Mouse (Mus musculus): ENCODE data around the gene Ccdc91.
A peak's percentile ranks its signal among the peaks of the same experiment; 100 is the strongest.

Ccdc91 gene

DNA sequence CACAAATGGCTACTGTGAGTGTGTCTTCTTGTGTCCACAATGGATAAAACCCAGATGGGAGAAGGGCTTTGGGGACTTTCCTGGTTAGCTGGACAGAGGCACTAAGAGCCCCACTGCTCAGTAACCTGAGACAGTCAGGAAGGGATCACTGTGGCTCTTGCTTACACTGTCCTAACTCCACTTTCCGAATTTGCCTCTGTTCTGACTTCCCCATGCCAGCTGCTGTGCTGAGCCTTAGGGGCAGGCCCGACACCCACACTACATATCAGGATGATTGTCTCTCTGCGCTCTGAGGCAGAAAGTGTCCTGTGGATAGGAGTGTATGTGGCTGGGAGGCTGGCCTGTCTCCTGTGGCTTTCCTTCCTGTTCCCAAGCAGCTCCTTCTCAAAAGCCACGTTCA lies 97.5 kb downstream of the Ccdc91 start:
- DNase-seq (ENCODE audit: low spot score): no peak

DNA sequence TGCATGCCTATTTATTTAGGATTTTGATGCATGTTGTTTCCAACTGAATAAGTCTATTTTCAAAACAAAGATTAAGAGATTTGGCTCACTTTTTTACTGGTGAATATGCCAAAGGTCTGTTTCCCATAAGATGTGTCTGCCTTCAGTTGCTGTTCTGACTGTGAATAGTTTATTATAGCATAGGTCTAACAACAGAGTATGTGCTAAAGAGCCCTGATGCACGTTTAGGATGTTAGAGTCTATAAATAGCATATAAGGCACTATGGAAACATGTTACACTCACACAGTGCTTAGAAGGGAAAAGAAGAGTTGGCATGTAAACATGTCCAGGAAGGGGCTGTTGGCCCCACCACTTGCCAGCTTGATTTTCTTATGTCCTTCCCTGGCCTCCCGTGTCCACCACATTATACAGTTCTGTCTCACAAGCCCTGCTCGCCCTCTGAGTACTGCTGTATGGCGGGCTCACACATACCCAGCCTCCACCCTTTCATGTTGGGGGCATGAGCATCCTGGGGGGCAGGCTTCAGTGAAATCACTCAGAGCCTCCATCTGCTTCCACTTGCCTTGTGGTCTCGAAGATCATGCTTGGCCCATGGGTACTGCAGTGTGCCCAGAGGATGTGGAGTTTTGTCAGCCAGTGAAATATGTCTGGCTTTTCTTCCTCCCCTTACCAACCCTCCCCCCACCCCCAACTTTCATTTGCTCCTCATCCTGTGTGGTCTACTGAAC lies 99.0 kb downstream of the Ccdc91 start:
- DNase-seq (ENCODE audit: low spot score): no peak

DNA sequence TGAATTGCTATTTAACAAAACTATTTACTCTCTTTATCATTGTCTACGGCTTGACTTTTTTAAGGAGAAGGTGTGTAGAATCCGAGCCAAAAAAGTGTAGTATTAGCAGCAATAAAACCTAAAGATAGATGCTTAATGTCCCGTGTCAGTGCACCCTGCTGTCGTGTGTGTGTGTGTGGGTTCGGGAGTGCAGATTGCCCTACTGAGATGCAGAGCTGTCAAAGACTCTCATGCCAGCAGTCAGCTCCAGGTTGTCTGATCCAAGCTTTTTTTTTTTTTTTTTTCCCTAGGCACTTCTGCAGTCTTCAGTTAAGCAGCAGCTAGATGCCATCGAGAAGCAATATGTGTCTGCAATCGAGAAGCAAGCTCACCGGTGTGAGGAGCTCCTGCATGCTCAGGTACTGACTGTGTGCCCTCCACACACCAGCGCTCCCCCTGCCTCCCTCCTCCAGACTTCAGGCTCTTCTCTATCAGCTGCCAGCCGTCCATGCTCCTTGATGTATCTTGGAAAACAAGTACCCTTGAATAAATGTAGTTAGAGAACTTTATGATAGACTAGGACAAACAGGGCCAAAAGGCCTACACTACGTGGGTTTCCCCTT lies 99.7 kb downstream of the Ccdc91 start:
- no peak for DNase-seq (ENCODE audit: low spot score)

DNA sequence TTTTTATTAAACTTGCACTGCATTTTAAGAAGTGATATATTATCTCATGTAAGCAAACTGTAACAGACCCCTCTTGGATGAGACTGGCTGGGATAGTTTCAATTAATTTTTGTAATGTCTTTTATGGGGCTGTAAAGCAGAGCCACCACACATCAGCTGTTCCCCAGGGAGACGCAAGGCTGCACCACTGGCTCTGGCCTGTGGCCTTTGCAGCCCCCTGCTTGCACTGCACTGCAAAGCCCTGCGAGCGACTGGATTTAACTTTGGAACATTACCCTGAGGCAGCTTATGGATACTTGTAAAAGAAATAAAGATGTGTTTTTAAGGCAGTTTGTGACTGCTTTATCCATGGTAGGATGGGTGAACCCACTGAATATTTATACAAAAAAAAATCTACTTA lies 112.0 kb downstream of the Ccdc91 start:
- no peak for DNase-seq (ENCODE audit: low spot score)

DNA sequence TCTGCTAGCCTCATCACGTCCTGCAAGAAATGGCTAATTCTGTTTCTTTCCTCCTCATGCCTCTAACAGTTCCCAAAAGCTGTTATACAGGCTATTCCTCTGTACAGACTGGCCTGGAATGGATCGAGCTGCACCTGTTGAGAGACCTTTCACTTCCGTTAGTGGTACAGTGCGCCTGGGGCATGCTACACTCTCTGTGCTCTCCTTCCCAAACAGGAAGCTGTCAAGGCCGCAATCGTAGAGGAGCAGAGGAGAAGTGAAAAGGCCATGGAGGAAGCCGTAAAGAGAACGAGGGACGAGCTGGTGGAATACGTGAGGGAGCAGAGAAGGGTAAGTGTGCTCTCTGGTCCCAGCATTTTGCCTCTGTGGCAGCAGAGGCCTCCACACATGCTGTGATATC lies 131.0 kb downstream of the Ccdc91 start:
- no peak for DNase-seq (ENCODE audit: low spot score)

DNA sequence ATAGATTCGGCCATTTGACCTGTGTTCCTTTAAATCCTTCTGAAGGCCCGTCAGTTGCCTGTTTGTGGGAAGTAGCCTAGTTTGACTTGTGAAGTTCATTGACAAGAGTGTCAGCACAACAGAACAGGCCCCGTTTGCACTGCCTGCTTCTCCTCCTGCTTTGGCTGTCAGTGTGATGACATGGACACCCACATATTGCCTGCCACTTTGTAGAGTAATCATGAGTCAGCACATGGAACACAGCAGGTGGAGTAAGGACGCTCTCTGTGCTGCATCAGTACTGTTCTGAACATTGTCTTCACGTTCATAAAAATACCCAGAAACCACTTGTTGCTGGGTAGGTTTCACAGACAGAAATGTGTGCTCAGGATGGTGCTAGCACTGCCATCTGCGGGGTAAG lies 132.0 kb downstream of the Ccdc91 start:
- DNase-seq (ENCODE audit: low spot score): peak; percentile 24

DNA sequence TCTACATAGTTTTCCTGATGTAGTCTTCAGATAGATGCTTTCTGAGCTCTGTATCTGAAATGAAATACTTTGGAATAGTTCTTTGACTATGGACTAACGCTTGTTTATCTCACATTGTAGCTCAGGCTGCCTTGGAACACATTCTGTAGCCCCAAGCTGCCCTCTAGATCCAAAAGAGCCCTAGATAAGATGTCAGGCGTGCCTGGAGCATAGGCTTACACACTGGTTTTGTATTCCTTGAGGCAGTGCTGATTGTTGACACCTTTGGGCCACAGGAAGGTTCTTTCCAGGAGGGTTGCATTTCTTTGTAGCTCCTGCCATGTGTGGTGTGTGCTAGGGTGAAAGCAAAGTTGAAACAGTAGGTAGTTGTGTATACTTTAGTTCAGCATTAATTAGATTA lies 139.7 kb downstream of the Ccdc91 start:
- DNase-seq (ENCODE audit: low spot score): no peak

DNA sequence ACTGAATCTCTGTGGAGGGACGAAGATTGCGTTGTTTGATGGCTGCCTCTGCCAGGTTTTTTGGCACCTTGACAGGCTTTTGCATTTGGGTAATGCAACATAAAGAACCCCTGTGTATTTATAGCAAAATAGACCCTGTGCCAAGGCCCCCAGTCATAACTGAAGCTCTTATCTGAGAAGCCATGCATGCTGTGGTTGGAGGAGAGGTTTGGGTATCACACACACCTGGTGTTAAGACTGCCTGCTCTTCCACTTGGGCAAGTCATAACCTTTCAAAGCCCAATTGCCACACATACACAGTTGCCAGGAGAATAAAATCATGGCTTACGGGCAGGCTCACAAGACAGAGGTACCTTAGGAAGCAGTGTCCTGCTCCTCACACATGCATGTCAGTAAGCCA lies 147.5 kb downstream of the Ccdc91 start:
- no peak for DNase-seq (ENCODE audit: low spot score)

DNA sequence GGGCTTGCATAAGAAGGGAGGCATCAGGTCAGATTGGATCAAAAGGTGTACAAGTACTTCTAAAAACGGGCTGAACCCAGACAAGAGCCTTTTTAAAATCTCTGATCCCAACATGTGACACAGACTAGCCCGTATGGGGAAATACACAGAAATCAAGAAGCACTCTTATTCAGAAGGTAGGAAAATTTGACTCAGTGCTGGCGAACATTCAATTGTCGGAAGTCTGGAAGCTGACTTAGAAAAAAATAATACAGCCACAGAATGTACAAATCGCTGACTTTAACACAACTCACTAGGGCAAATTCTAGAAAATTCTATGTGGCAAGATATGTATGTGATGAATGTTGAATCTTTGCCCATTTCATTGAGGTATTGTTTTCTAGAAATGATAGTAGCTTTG lies 160.8 kb downstream of the Ccdc91 start:
- no peak for DNase-seq (ENCODE audit: low spot score)

DNA sequence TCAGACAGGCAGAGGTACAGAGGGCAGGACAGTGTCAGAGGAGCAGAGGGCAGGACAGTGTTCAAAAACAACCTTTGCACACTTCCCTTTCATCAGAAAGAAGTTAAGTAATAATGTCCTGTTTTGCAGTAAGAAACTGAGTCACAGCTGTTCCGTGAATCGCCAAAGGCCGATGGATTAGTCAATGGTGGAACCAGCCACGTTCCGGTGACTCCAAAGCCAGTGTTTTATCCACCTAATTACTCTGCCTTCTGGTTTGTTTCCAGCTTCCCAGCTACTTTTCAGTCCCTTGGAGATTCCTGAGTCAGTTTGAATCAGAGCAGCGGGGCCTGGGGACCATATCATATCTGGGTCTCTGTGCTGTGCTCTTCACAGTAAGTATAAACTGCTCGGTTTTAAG lies 168.2 kb downstream of the Ccdc91 start:
- no peak for DNase-seq (ENCODE audit: low spot score)

DNA sequence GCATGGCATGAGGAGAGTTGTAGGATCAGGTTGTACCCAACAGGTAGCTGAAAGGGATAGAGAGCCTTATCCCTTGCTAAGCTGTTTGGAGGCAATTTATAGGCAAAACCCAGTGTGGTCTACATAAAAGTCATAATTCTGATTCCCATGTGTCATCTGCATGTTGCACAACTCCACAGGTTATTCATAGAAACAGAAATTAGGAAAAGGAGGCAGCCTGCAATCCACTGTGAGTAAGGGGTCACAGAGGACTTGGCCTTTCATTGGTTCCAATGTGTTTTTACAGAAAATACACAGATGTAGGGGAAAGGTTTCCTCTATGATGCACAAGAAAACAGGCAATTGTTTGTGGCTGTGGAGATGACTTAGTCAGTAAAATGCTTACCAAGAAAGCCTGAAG lies 168.8 kb downstream of the Ccdc91 start:
- DNase-seq (ENCODE audit: low spot score): no peak

DNA sequence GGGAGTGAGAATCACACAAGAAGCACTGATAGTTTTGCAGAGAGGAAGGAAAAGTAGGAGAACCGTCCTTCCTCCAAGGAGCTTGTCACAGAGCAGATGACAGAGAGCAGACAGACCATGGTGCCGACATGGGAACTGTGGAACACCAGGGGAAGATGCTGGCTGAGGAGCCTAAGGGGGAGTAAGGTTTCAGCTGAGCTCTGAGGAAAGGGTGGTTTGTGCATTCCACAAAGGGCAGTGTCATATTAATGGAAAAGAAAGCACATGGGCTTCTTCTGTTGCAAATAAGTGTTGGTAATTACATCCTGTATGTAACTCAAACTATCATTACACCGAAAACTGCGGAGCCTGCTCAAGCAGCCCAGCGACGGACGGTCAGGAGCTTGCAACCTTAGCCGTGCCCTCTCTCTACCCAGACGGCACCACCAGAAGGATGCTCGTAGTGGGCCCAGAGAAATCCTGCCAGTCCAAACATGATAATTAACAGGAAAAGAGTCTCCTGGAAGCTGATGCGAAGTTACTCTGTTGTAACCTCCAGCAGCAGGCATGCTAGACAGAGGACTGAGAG lies 170.9 kb downstream of the Ccdc91 start:
- DNase-seq (ENCODE audit: low spot score): no peak

DNA sequence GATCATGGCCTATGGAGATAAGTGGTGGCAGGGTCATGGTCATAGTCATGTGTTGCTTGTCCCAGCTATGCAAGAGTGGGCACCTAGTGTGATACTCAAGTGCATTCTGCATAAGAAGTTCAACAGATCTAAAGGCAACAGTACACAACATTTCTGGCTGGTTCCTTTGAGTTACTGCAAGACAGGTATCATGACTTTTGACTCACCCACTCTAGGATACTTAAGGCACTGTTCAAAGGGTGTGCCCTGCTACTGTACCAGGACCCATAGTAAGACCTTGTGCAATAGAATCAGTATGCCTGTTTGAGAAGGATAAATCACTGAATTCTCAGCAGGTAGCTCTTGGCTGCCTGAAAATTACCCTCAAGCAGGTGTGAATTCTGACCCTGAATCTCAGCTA lies 182.4 kb downstream of the Ccdc91 start:
- DNase-seq (ENCODE audit: low spot score): no peak

DNA sequence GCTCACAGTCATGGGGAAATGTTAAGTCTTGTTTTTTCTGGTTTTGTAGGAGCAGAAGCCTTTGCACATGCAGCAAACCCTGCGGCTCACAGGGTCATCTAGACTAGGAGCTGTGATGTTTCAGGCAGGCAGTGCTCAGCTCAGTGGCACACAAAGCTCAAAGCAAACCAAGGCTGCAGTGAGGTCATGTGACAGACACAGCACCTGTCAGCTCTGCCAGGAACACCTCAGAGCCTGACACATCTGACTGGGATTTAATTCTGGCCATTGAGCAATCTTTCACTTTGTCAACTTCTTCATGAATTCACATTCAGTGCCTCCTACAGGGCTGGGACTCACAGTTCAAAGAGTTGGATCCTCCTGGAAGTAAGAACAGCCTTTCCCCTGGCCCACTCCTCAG lies 185.1 kb downstream of the Ccdc91 start:
- no peak for DNase-seq (ENCODE audit: low spot score)

DNA sequence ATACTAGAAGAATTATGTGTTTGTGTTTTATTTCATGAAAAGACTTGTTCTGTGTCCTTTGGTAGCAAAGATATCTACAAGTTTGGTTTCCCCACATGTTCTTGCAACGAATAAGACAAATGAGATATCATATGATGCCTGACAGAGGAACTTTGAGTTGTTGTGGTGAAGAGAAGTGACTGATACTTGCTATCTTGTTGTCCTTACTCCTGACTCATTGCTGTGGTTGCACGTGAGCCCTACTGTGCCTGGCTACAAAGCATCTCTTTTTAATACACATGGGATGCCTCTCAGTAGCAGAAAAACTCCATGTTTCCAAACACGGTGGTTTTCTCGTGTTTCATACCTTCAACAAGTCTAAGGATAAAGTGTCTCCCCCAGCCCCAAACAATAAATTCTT lies 186.2 kb downstream of the Ccdc91 start:
- DNase-seq (ENCODE audit: low spot score): no peak

DNA sequence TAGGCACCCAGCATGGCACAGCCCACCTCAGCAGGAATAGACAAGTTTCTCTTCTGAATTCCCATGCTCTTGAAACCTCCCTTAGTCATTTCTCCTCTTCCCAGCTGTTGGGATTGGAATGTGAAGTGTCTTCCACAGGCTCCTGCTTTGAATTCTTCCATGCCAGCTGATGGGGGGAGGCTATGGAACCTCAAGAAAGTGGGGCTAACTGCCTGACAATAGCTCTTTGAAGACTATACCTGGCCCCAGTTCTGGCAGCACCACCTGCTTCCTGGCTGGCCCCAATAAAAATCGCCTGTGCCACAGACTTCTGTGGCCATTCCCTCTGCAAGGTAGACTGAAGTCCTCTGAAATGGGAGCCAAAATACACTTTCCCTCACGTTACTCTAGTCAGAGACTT lies 187.0 kb downstream of the Ccdc91 start:
- no peak for DNase-seq (ENCODE audit: low spot score)

DNA sequence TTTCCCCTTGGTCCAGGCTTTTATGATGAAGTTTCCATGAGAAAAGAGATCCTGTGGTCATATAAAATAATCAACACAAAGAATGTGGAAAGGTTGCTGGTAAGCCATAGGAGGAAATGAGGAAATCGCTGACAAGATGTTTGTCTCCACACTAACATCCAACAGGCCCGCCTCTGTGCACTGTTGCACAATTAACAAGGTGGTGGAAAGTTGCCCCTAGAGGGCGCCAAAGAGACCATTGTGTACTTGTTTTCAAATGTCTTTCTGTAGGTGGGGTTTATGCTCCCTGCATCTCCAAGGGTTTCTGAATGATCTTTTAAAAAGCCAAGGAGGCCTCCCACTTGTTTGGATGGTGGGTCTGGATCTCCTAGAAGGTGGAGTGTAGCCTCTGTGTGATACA lies 188.7 kb downstream of the Ccdc91 start:
- DNase-seq (ENCODE audit: low spot score): no peak

DNA sequence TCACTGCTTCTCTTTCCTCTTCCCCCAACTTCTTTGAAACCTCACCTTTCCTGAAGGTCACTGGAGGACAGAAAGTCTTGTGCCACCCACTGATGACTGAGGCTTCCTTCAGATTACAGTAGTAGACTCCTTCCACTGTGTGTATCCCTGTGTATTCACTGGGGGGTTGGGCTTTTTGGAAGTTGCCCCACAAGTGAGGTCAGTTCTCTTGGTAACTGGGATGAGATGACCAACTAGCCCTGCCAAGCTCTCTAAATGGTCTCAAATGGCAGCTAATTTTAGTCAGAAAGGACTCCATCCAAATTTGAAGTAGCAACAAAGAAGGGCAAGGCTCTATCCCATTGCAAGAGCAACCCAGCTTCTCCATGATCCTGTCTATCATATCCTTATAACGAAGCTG lies 195.7 kb downstream of the Ccdc91 start:
- DNase-seq (ENCODE audit: low spot score): no peak

DNA sequence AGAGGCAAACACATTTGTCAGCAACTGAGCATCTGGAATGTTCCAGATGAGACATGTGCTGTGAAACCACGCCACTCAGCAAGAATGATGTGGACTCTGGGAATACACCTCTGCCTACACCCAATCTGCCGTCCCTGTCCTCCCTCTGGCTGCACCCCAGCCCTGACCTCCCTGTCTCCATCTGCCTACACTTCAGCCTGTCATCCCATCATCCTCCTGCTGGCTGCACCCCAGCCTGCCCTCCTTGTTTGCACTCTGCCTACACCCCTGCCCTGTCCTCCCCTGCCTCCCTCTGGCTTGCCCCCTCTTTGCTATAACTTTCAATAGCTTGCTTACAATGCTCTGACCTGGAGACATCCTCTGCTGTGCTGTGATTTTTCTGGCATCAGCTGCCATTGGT lies 196.9 kb downstream of the Ccdc91 start:
- no peak for DNase-seq (ENCODE audit: low spot score)

DNA sequence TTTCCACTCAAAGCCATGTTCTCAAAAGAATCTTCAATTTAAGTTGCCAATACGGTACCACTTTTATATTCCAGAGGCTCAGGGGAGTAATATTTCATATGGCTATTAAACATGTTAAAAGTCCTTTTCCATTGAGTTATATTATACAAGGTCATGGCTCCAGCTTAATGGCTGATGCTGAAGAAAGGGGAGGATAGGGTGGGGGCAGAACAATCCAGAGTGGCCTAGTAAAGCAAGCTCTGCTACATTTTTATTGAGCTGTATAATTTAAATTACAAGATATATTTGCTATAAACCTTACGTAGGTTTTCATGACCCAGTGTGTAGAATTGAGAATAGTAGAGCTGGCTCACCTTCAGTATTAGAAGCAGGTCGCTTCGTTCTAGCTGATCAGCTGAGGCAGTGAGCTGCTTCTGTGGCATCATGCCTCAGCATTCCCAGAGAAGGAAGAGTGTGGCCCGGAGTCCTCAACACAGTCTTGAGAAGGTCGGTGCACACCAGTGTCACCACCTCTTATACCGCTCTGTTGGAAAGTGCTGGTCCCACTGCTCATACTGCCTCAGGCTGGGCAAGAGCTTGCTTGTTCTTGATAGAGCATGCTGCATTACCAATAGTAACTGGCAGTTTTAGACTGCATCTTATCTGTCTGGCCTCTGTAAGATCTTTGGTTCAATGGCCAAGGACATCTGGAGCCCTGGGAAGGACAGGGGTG lies 199.6 kb downstream of the Ccdc91 start:
- DNase-seq (ENCODE audit: low spot score): no peak

DNA sequence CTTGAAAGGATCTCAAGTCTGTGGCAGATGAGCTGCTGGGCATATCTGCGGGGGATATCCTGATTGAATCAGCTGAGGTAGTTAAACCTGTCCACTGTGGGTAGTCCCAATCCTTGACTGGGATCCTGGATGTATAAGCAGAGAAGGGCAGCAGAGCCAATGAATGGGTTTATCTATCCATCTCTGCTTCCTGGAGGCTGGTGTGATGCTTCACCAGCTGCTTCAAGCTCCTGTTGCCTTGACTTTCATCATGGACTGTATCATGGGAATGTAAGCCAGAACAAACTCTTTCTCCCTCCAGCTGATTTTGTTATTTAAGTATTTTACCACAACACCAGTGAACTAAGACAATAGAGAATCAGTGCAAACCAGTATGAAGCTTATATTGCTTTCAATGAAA lies 200.6 kb downstream of the Ccdc91 start:
- DNase-seq (ENCODE audit: low spot score): no peak

Data from layer of hippocampus, adult 9-10 months (tissue).